Mouse (Mus musculus): ENCODE data around the gene Ptprz1.

Gene Ptprz1

DNA sequence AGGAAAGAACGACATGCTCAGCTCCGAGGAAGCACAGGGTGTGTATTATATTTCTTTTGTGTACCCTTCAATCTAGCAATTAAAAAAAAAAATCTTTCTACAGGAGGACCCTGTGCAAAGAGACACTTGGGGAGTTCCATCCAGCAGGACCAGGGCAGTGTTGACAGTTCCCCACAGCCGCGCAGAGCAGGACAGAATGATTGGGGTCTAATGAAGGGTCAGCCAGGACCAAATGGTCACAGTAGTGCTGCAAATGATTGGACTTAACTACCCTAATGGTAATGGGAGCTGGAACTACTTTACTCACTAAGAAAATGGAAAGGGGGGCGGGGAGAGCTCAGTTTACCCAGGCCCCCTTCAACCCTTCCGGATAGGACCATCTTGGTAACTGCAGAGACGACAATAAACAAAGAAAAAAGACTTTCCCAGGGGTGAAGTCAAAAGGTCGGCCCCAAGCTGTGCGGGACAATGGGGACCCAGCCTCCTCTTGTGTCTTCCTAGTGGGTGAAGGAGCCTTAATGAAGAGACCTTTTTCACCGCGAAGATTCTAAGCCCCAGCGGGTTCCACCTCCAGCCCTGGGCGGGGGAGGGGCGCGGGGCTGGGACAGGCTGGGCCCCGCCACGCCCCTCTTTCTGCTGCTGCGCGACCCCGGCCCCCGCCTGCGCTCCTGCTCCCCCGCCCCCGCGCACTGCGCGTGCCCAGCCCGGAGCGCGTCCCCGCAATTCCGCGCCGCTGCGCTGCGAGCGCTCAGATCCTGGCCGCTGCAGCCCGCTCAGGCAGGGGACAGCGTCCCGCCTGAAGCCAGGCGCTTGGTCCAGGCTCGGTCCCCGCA, at the start of gene Ptprz1:
Ptprz1 (plus strand) TSS at position 722 of the 833 bp plus-strand sequence.
- DNase-seq (ENCODE audit: low read depth): no peak

DNA sequence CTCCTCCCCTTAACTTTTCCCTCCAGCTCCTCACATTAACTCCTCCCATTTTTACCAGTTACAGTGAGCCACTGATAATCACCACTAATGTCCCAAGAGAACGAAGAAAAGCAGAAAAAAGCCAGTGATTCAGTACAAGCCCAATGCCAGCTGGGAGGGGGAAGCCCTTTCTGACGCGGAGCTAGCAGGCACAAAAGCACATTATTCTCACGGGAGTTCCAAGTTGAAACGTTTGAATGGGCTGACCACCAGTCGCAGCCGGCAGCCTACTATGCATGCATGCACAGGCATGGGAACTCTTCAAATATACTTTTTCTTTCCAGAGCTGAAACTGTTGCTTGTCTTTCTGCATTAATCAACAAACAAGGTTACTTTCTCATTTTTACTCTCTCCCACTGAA, 41.7 kb upstream of the Ptprz1 start:
- no peak for DNase-seq (ENCODE audit: low read depth)

DNA sequence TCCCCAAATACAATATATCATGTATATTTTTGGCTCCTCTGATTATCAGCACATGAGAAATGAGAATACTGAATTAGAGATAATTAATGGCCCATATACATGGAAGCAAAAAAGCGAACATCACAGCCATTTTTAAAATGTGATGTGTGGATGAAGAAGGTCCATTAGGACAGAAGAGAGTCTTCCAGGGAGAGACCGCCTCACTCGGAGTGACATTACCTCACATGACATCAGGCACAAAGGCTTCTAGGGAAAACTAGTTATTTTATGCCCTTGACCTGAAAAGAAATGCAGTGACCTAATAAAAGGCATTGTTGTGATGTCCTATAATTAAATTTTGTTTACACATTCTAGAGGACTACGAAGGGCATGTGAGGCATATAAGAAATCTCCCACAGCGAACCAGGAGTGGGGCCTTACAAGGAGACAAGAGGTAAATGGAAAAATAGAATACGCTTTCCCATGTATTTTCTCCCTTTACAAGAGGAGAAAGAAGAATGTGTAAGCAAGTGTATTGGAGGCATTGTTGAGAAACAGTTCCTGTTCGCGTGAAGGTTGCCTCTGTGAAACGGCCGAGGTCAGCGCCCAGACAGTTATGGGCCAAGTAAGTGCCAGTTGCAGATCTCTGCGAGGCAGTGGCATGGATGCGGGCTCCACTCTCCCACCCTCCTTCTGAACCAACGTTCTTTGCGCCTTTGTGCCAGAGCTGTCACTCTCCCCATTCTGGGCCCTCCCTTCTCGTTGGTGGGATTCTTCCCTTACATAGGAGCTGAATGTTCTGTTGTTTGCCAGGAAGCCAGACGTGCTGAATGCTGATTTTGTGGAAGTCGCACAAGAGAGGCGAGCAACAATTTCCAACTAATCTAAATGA, 41.0 kb upstream of the Ptprz1 start:
- no peak for DNase-seq (ENCODE audit: low read depth)

DNA sequence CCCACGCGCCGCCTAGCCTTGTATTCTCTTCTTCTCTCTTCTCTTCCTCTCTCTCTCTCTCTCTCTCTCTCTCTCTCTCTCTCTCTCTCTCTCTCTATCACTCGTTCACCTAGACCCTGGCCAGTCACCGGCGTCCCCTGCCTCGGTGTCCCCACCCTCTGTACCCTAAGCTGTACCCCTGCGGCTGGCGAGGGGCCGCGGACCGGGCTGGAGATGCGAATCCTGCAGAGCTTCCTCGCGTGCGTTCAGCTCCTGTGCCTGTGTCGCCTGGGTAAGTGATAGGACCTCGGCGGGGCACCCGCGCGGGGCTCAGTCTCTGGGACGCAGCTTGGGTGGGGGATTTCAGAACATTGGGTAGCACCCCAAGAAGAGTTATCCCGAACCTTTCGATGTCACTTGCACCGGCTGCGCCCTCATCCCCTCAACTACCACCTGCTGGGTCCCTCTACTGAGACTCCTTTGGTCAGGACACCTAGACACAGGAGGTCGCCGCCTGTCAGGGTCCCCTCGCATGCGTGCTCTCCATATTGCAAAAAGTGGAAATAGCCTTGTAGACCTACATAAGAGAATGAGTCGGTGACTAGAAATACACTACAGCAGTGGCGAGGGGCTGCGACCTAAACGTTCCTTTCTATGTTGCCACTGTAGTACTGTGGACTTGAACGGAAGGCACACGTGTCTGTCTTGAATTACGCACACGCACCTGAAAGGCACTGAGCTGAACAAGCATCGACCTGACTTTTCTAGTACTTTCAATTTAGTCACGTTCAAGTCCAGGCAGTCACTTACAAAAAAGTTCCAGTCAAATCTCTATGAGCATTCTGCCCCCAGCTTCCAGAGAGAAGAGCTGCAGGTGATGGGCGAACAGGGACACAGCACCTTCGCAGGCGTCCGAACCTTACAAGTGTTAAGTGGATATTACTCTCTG, 576 bp downstream of the Ptprz1 start:
- DNase-seq (ENCODE audit: low read depth): no peak

DNA sequence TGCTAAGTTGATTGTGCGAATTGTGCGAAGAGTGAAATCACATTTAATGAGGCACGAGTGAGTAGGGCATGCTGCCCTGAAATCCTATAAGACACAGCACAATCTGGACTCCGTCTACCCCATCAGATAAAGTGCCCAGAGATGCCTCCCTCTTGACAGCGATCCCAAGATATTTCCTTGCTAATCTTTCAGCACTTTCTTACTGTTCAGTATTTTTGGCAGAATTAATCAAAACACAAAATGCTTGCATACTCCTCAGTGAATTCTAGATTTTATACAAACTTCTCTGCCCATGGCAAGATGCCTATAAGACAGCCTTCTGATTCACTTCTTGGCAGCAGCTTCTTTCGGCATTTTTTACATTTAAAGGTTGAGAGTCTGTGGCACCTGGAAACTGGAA, 12.7 kb downstream of the Ptprz1 start:
- no peak for DNase-seq (ENCODE audit: low read depth)

DNA sequence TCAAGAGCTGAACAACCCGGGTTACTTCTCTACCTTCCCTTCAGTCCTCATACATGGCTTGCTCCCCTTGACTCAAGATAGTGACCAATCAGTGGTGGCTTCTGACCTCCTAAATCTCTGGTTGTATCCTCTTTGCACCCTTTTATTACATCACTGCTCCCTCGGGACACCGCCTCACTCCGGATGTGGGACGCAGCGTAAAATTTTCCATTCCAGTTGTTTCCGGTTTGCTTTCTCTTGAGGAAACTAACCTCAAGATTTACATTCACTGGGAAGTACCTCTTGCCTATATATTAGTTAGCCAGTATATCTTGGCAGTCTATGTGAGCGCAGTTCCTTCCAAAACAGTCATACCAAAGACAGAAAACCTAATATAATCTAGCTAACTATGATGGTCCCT, 14.0 kb downstream of the Ptprz1 start:
- DNase-seq (ENCODE audit: low read depth): no peak

DNA sequence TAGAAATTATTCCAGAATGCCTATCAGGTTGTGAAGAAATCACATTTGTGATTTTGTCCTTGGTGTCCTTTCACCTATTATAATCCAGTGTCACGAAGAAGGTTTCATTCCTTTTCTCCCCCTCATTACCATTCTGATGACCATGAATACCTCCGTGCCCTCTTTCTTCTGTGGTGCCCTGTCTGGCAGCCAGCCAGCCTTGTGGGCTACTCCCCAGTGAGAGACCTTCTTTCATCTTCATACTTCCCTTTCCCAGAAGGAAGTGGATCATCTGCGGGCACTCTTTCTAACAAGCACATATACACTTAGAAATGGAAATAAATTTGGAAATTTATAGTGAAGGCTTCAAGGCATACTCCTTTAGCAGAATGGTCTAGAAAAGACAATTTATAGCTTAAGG, 26.7 kb downstream of the Ptprz1 start:
- DNase-seq (ENCODE audit: low read depth): no peak

DNA sequence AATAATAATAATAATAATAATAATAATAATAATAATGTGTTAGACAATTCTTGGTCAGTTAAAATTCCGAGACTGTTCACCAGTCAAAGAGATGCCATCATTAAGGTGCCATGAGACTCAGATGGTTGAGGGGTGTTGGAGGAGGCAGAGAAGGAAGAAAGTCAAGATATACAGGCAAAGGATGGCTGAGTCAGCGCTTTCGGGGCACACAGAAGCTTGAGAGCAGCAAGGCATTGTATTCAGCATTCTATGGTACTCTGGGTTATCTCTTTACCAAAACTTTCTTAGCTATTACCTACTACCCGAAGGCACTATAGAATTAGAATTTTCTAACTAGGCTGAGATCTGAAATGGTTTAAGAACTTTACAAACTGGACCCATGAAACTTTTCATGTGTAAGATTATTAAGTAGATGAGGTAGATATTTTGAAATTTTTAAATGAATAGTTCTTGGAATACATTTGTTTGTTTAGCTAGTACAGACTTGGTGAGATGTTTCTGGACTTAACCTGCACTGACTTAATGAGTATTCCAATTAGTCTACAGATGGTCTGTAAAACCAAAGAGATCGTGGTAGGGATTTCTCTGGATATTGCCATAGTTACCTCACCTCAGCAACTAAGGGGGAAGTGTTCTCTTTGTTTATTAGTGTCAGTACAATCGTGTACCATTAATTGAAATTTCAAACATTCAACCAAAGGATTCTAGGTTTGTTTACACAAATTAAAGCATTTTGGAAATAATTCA, 33.4 kb downstream of the Ptprz1 start:
- DNase-seq (ENCODE audit: low read depth): no peak

DNA sequence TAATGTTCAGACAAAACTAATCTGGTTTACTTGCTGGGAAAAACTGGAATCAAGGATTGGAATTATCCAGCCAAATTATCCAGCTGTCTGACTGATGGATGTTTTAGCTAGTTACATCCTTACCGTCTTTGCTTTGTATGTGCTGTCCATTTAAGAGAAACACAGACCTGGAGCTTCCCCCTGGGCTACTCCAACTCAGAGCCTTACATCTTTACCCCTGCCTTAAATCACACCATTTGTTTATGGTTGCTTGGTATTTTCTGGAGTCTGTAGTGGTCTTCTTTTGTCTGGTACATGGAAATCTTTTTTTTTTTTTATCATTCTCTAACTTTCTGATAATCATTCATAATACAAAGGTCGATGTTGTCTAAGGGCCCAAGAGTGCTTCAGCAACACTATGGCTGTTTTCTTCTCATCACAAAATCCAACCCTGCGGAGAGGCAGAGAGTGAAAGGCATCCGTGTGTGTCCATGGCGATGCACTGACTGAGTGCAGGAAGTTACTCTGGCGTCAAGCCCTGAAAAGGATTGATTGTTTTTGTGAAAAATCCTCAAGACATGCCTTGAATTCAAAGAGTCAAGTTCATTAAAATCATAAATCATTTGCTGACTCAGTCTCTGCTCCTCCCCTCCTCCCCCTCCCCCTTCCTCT, 34.1 kb downstream of the Ptprz1 start:
- no peak for DNase-seq (ENCODE audit: low read depth)

DNA sequence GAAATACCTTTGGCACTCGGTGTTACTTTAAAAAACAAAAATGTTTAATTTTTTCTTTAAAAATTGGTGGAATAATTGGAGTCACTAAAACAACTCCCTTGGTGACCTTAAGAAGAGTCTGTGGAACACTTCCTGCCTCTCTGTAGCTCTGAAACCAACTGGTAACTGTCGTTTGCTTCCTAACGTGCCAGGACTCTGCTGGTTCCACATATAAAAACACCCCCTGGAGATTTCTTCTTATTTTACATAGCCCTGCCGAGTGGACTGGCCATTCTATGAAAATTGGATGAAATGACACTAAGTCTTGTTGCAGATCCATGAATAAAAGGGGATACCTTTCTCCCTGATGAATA, 34.6 kb downstream of the Ptprz1 start:
- DNase-seq (ENCODE audit: low read depth): no peak

DNA sequence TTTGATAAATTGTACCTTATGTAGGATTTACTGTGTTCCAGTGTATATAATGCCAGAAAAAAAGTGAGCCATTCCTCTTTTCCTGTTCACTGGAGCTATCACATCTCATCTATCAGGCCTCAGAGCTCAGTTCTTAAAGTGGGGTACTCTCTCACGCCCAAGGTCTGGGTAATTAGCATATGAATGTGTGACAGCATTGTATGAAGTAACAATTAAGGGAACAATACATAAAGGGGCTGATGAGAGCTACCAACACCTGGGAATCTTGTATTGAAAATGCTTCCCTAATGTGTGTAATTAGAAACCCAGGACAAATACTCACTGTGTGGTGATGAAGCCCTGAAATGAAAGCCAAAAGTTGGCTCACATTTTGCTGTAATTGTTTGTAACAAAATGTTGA, 47.6 kb downstream of the Ptprz1 start:
- DNase-seq (ENCODE audit: low read depth): no peak

DNA sequence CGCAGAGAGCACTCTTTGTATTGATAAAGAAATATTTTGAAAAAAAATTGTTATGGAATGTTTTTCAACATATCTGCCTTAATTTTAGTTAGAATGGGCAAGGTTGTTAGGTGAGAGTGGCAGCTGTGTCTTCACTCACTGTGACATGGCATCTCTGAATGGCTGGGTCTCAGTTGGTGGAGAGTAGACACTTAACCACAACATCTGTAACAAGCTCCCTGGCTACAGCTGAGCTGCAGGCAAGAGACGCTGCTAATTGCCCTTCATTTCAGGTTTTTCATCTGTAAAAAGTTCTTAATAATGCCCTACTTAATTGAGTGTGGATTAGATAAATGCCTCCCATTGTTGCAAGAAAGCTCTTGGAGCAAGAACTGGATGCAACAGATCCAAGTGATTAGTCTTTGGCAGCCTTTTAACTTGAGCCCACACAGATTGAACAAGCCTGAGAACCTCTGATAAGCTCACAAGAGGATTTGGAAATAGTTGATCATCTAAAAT, 57.5 kb downstream of the Ptprz1 start:
- no peak for DNase-seq (ENCODE audit: low read depth)

DNA sequence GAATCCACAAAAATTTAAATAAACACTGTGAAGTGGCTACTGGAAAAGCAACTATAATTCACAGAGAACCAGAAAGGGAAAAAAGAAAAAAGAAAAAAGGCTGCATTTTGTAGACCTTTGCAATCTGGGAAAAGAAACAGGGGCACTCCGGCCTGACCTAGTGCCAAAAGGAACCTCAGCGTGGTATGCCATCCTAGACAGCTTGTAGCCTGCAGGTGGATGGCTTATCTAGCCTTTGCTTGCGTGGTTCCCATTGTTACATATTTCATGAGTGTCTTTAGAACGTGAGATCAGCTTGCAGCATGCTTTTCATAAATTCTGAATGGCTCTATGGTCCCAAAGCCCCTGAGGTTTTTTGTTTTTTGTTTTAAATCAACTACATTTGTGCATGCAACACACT, 61.8 kb downstream of the Ptprz1 start:
- DNase-seq (ENCODE audit: low read depth): no peak

DNA sequence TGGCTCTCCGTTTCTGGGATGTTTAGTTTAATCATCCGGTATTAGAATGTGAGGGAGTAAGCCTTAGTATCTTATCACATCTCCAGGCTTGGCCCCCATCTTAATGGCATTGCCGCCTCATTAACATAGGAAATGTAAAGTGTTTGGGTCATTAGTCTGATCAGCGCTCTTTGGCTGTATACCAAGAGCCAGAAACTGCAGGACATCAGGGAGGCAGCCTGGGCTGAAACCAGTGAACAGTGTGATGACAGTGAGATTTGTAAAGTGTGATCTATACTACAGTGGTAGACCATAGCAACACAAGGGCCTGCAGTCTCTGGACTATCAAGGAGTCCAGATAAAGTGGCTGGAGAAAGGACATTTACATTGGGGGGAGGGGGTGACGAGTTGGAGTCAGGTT, 62.2 kb downstream of the Ptprz1 start:
- no peak for DNase-seq (ENCODE audit: low read depth)

DNA sequence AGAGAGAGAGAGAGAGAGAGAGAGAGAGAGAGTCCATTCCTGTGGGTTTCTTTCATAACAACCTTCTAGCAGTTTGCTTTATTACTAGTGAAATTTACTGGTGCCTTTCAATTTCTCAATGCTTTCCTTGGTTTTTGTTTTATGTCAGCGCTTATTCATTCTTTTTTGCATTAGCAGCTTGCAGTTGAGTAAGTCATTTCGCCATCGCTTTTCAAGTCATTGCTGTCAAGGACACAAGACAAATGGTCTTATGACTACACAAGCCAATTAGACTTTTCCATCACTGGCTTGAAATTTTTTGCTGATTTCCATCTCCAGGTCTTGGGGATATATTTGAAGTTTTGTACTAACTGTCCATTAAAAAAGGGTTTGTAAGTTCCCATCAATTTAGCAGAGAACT, 68.9 kb downstream of the Ptprz1 start:
- DNase-seq (ENCODE audit: low read depth): no peak

DNA sequence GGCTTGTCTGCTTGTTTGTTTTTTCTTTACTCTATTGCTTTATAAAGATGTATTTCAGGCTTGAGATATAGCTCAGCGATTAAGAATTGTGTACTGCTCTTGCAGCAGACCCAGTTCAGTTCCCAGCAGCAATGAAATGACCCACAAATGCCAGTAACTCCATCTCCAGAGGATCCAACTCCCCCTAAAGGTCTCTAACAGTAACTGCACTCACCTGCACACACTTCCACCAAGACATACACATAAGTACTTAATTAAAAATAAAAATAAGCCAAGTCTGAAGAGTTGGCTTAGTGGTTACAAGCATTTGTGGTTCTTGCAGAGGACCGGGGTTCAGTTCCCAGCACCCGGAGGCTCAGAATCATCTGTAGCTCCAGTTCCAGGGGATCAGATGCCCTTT, 88.1 kb downstream of the Ptprz1 start:
- no peak for DNase-seq (ENCODE audit: low read depth)

DNA sequence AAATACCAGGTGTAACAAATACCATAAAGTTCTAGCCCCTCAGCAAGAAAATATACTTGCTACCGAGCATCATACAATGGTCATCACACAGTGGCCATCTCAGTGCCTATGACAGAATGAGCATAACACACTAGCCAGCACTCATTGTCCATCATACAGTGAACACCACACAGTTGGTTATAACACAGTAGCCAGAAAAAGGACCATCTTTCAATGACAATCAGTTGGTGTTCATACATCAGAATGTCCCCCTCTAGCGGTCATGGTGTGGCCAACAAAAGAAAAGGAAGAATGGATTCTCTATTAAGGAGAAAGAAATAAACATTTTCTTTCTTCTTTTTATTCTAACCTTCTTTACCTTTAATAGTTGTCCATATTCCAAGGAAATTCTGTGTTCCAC, 92.8 kb downstream of the Ptprz1 start:
- DNase-seq (ENCODE audit: low read depth): no peak

DNA sequence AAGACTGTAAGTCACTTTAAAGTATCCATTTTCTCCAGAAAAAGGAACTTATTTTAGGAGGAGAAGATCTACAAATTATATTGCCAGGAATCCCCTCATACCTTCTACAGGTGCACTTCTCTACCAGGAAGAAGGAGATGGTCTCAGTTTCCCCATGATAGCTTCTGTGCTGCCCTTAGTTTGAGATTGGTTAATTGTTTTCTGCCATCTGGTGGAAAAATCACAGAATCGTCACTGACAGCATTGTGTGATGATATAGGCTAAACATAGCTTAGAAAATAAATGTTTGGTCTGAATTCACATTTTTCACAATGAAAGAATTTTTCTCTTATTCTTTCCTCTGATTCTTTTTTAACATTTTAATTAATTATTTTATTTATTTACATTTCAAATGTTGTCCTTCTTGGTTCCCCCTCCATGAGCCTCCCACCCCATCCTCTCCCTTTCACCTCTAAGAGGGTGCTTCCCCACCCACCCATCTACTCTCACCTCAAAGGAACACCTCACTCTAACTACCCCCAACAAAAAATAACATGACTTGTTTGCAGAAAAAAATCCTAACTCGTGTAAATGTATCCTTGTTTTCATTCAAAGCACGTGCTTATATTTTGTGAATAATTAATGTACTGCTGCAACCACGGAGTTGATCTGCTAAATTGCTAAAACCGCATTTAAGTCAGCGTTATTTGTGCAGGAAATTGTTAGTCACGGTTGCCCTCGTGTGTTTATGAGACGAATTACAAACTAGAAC, 108.6 kb downstream of the Ptprz1 start:
- no peak for DNase-seq (ENCODE audit: low read depth)

DNA sequence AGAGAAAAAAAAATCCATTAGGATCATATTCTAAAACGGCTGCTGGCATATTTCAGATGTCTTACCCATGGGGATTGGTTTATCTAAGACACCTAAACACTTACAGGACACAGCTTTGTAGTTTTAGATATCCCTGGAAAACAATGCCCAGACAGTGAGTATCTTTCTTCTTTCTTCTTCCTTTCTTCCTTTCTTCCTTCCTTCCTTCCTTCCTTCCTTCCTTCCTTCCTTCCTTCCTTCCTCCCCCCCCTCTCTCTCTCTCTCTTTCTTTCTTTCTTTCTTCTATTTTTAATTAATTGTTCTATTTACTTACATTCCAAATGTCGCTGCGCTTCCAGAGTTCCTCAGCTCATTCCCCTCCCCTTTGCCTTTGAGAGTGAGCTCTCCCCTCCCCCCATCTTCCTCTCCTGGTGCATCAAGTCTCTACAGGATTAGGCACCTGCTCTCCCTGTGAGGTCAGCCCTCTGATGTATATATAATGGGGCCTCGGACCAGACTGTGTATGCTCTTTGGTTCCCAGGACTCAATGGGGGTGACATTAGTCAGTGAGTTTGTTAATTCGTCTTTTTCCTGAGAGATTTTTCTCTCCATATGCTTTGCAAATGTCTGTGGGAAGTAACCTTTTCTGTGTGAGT, 109.3 kb downstream of the Ptprz1 start:
- no peak for DNase-seq (ENCODE audit: low read depth)

DNA sequence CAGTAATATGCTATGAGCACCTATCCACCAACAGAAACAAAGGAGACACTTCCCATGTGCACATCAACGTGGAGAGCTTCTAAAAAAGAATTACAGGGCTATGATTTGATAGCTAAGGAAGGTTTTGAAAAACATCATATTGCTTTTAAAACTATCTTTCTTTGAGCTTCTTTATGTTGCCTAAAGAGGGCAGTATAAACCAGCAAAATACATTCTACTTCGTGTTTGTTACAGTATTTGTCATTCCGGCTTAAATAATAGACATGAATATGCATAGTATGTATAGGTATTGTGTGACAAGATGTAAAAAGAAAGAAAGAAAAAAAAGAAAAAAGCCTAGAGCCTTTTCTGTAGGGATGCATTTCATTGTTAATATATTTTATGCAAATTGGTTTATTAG, 127.8 kb downstream of the Ptprz1 start:
- DNase-seq (ENCODE audit: low read depth): no peak

All from naive thymus-derived CD4-positive, alpha-beta T cell, adult 2 months (primary cell).